Comparison of ENCODE assay signal across 20 mouse cellular contexts in genomic region chr6:51853291-51853690, GRCm38 (mm10).
A peak's percentile ranks its signal among the peaks of the same experiment; 100 is the strongest.
DNase-seq lines count a peak whose midpoint lies in the region; ATAC-seq and TF ChIP-seq lines count a peak whose summit lies in the region.
"Had no signal": no experiment of that assay in that cellular context is flagged by ENCODE, and none has a peak within 500 bp of the region (broad histone marks: within the 10 kb centered on the region; RNA-seq: fewer than 3 reads in every experiment).

No protein-coding gene starts in this region.

- intact Hi-C loops in left cerebral cortex, postnatal 14 days (cut with DNase I), result no loop called here

- DNase-seq in adrenal gland, adult 2 months, result peak; percentile 13
- DNase-seq in adrenal gland, adult 8-10 months, result no peak
- DNase-seq in cerebellum, adult 2 months, result peak; percentile 66 to 77
- peak; percentile 60 to 65 for DNase-seq in cerebellum, postnatal 36 days
- DNase-seq in left cerebral cortex, postnatal 14 days (ENCODE audit: low spot score in 2 of 2), result no peak
- DNase-seq in kidney, adult 9 months, result no peak
- DNase-seq: gastrocnemius, adult 2 months; heart, postnatal 14 days; kidney, adult 8-10 months; kidney, postnatal 25 days; lung, adult 2 months; right cerebral cortex, postnatal 25 days; thymus, adult 2 months had no signal

- H3K36me3 ChIP-seq in hindbrain, embryonic 13.5 days, result no peaks in the 10 kb centered on the region
- no peaks in the 10 kb centered on the region for H3K36me3 ChIP-seq in hindbrain, embryonic 12.5 days
- H3K36me3 ChIP-seq: forebrain, embryonic 10.5 days; heart, embryonic 12.5 days; liver, embryonic 12.5 days; neural tube, embryonic 15.5 days had no signal

- H3K4me2 ChIP-seq in hindbrain, embryonic 13.5 days, result no peak overlapping the region
- H3K4me2 ChIP-seq in hindbrain, embryonic 12.5 days (replicated peaks), result no peak overlapping the region
- H3K4me2 ChIP-seq: heart, embryonic 12.5 days; liver, embryonic 12.5 days; neural tube, embryonic 15.5 days had no signal

- H3K4me1 ChIP-seq in hindbrain, embryonic 13.5 days (replicated peaks), result peaks cover 59% of the 10 kb centered on the region
- peaks cover 33% of the 10 kb centered on the region for H3K4me1 ChIP-seq in hindbrain, embryonic 12.5 days
- H3K4me1 ChIP-seq in cerebellum, adult 2 months (ENCODE audit: control insufficient read depth, insufficient read depth, low read length), result peaks cover 23% of the 10 kb centered on the region; the same call in 1 of the 2 replicates
- H3K4me1 ChIP-seq: liver, embryonic 12.5 days had no signal

- no peak overlapping the region; the same call in 1 of the 2 replicates for H3K9ac ChIP-seq in hindbrain, embryonic 13.5 days
- H3K9ac ChIP-seq in hindbrain, embryonic 12.5 days, result no peak overlapping the region
- H3K9ac ChIP-seq: heart, embryonic 12.5 days; liver, embryonic 12.5 days; neural tube, embryonic 15.5 days had no signal

- H3K9me3 ChIP-seq in hindbrain, embryonic 13.5 days, result no peaks in the 10 kb centered on the region
- H3K9me3 ChIP-seq in hindbrain, embryonic 12.5 days (replicated peaks), result no peaks in the 10 kb centered on the region
- H3K9me3 ChIP-seq: forebrain, embryonic 10.5 days; heart, embryonic 12.5 days; liver, embryonic 12.5 days; neural tube, embryonic 15.5 days had no signal

- H3K27ac ChIP-seq in hindbrain, embryonic 13.5 days, result peak overlapping the region; percentile 49
- no peak overlapping the region for H3K27ac ChIP-seq in hindbrain, embryonic 12.5 days
- H3K27ac ChIP-seq in cerebellum, adult 2 months (ENCODE audit: insufficient read depth, low read length), result peak overlapping the region; percentile 80
- H3K27ac ChIP-seq: forebrain, embryonic 10.5 days; gastrocnemius, adult 2 months; liver, embryonic 12.5 days; neural tube, embryonic 15.5 days had no signal

- H3K4me3 ChIP-seq in hindbrain, embryonic 13.5 days, result no peak overlapping the region
- H3K4me3 ChIP-seq in hindbrain, embryonic 12.5 days, result no peak overlapping the region
- H3K4me3 ChIP-seq in cerebellum, adult 2 months (replicated peaks; ENCODE audit: insufficient read depth, low read depth, low read length), result no peak overlapping the region
- H3K4me3 ChIP-seq: forebrain, embryonic 10.5 days; gastrocnemius, adult 2 months; heart, embryonic 12.5 days; liver, embryonic 12.5 days; neural tube, embryonic 15.5 days had no signal

- TF ChIP-seq CTCF in cerebellum, adult 2 months (IDR thresholded peaks at IDR 0.05; ENCODE audit: borderline replicate concordance, insufficient read depth, low read depth, low read length), result no peak

- no peak for ATAC-seq in hindbrain, embryonic 13.5 days (ENCODE audit: low FRiP score)
- ATAC-seq in hindbrain, embryonic 12.5 days (ENCODE audit: low FRiP score), result no peak
- ATAC-seq: inflammation-experienced regulatory T-cells, adult 6 months; liver, embryonic 12.5 days had no signal

- H3K27me3 ChIP-seq in hindbrain, embryonic 13.5 days, result peaks cover 4% of the 10 kb centered on the region; the same call in 1 of the 2 replicates
- peaks cover 4% of the 10 kb centered on the region; the same call in 1 of the 2 replicates for H3K27me3 ChIP-seq in hindbrain, embryonic 12.5 days
- no peaks in the 10 kb centered on the region for H3K27me3 ChIP-seq in cerebellum, adult 2 months (ENCODE audit: control insufficient read depth, insufficient read depth, low read length)

- no peak for TF ChIP-seq POLR2A in cerebellum, adult 2 months (IDR thresholded peaks at IDR 0.05; ENCODE audit: borderline replicate concordance, insufficient read depth, low read length)

- 66% methylated on average over 3 of the region's 3 CpGs for WGBS in hindbrain, embryonic 13.5 days
- 77% methylated on average over 3 of the region's 3 CpGs for WGBS in hindbrain, embryonic 12.5 days
- WGBS in cerebellum, adult 2 months, result 31% methylated on average over 3 of the region's 3 CpGs

Comparison
In these comparisons a context has a peak if more than half of its experiments do, and no peak if none do; other contexts are left out.
1. DNase-seq: peak in adrenal gland, adult 2 months (single experiment), cerebellum, adult 2 months (2 of 2) and cerebellum, postnatal 36 days (2 of 2); none in adrenal gland, adult 8-10 months (single experiment), left cerebral cortex, postnatal 14 days (0 of 2) and kidney, adult 9 months (single experiment).